Mouse (Mus musculus): ENCODE measurements at regions not wholly inside any gene's neighbourhood (a gene's known extent, or its start where the extent isn't known, plus 50 kb on each side); places are given as distances from the start of the nearest gene placed in this dataset.

GRCm38 (mm10) chr13:32554601-32555000 is 216.1 kb upstream of the Gmds start:
- Histone ChIP-seq H3K9ac (ENCODE audit: low read length) (no peak overlapping the region), H3K27ac (ENCODE audit: low read depth, low read length) (no peak overlapping the region), H3K9me3 (replicated peaks; ENCODE audit: control insufficient read depth, low read length) (no peaks in the 10 kb centered on the region), H3K4me1 (ENCODE audit: control insufficient read depth, insufficient read depth, low read length) (no peaks in the 10 kb centered on the region), H3K27me3 (replicated peaks; ENCODE audit: control insufficient read depth, insufficient read depth, low read length) (no peaks in the 10 kb centered on the region), H3K36me3 (ENCODE audit: control insufficient read depth, insufficient read depth, low read length) (no peaks in the 10 kb centered on the region), H3K4me2 (ENCODE audit: low read length) (no peak overlapping the region), H3K4me3 (ENCODE audit: low read depth, low read length) (no peak overlapping the region)
- ATAC-seq (no peak), DNase-seq (ENCODE audit: low spot score) (no peak)
- WGBS = 88% methylated on average over 3 of the region's 3 CpGs

GRCm38 (mm10) chr13:32553136-32553535 is 214.6 kb upstream of the Gmds start:
- Histone ChIP-seq H3K4me2 (ENCODE audit: low read length) (no peak overlapping the region), H3K9me3 (replicated peaks; ENCODE audit: control insufficient read depth, low read length) (no peaks in the 10 kb centered on the region), H3K4me3 (ENCODE audit: low read depth, low read length) (no peak overlapping the region), H3K4me1 (ENCODE audit: control insufficient read depth, insufficient read depth, low read length) (no peaks in the 10 kb centered on the region), H3K27me3 (replicated peaks; ENCODE audit: control insufficient read depth, insufficient read depth, low read length) (no peaks in the 10 kb centered on the region), H3K9ac (ENCODE audit: low read length) (no peak overlapping the region), H3K27ac (ENCODE audit: low read depth, low read length) (no peak overlapping the region), H3K36me3 (ENCODE audit: control insufficient read depth, insufficient read depth, low read length) (no peaks in the 10 kb centered on the region)
- DNase-seq (ENCODE audit: low spot score) (no peak), ATAC-seq (no peak)
- 82% methylated on average over 4 of the region's 4 CpGs for WGBS

GRCm38 (mm10) chr13:32550113-32550512 is 211.6 kb upstream of the Gmds start:
- H3K27me3 ChIP-seq (replicated peaks; ENCODE audit: control insufficient read depth, insufficient read depth, low read length) = no peaks in the 10 kb centered on the region
- H3K36me3 ChIP-seq (ENCODE audit: control insufficient read depth, insufficient read depth, low read length) = no peaks in the 10 kb centered on the region
- no peak for DNase-seq (ENCODE audit: low spot score)
- no peak overlapping the region for H3K9ac ChIP-seq (ENCODE audit: low read length)
- no peak overlapping the region for H3K4me2 ChIP-seq (ENCODE audit: low read length)
- ATAC-seq = no peak
- H3K4me3 ChIP-seq (ENCODE audit: low read depth, low read length) = no peak overlapping the region
- WGBS = 86% methylated on average over 3 of the region's 3 CpGs
- H3K27ac ChIP-seq (ENCODE audit: low read depth, low read length) = no peak overlapping the region
- H3K9me3 ChIP-seq (replicated peaks; ENCODE audit: control insufficient read depth, low read length) = no peaks in the 10 kb centered on the region
- H3K4me1 ChIP-seq (ENCODE audit: control insufficient read depth, insufficient read depth, low read length) = no peaks in the 10 kb centered on the region

GRCm38 (mm10) chr13:32547126-32547525 is 208.6 kb upstream of the Gmds start:
- Histone ChIP-seq H3K9me3 (replicated peaks; ENCODE audit: control insufficient read depth, low read length) (no peaks in the 10 kb centered on the region), H3K36me3 (ENCODE audit: control insufficient read depth, insufficient read depth, low read length) (no peaks in the 10 kb centered on the region), H3K4me1 (ENCODE audit: control insufficient read depth, insufficient read depth, low read length) (no peaks in the 10 kb centered on the region), H3K27ac (ENCODE audit: low read depth, low read length) (no peak overlapping the region), H3K9ac (ENCODE audit: low read length) (no peak overlapping the region), H3K27me3 (replicated peaks; ENCODE audit: control insufficient read depth, insufficient read depth, low read length) (no peaks in the 10 kb centered on the region), H3K4me3 (ENCODE audit: low read depth, low read length) (no peak overlapping the region), H3K4me2 (ENCODE audit: low read length) (no peak overlapping the region)
- WGBS = 74% methylated on average over 7 of the region's 7 CpGs
- ATAC-seq = no peak
- no peak for DNase-seq (ENCODE audit: low spot score)

GRCm38 (mm10) chr13:32544986-32545740 is 206.6 kb upstream of the Gmds start:
- Histone ChIP-seq H3K9me3 (replicated peaks; ENCODE audit: control insufficient read depth, low read length) (no peaks in the 10 kb centered on the region), H3K4me3 (ENCODE audit: low read depth, low read length) (no peak overlapping the region), H3K4me1 (ENCODE audit: control insufficient read depth, insufficient read depth, low read length) (no peaks in the 10 kb centered on the region), H3K4me2 (ENCODE audit: low read length) (no peak overlapping the region), H3K27ac (ENCODE audit: low read depth, low read length) (no peak overlapping the region), H3K36me3 (ENCODE audit: control insufficient read depth, insufficient read depth, low read length) (no peaks in the 10 kb centered on the region), H3K27me3 (replicated peaks; ENCODE audit: control insufficient read depth, insufficient read depth, low read length) (no peaks in the 10 kb centered on the region), H3K9ac (ENCODE audit: low read length) (no peak overlapping the region)
- ATAC-seq (no peak), DNase-seq (ENCODE audit: low spot score) (no peak)
- WGBS = 73% methylated on average over 7 of the region's 7 CpGs

GRCm38 (mm10) chr13:32541611-32542010 is 203.1 kb upstream of the Gmds start:
- no peaks in the 10 kb centered on the region for H3K9me3 ChIP-seq (replicated peaks; ENCODE audit: control insufficient read depth, low read length)
- H3K4me2 ChIP-seq (ENCODE audit: low read length) = no peak overlapping the region
- H3K4me1 ChIP-seq (ENCODE audit: control insufficient read depth, insufficient read depth, low read length) = no peaks in the 10 kb centered on the region
- H3K27me3 ChIP-seq (replicated peaks; ENCODE audit: control insufficient read depth, insufficient read depth, low read length) = no peaks in the 10 kb centered on the region
- ATAC-seq (no peak), DNase-seq (ENCODE audit: low spot score) (no peak)
- H3K9ac ChIP-seq (ENCODE audit: low read length) = no peak overlapping the region
- H3K36me3 ChIP-seq (ENCODE audit: control insufficient read depth, insufficient read depth, low read length) = no peaks in the 10 kb centered on the region
- H3K27ac ChIP-seq (ENCODE audit: low read depth, low read length) = no peak overlapping the region
- H3K4me3 ChIP-seq (ENCODE audit: low read depth, low read length) = no peak overlapping the region
- whole genome bisulfite sequencing = 97% methylated on average over 1 of the region's 1 CpGs

GRCm38 (mm10) chr13:32536241-32536640 is 197.7 kb upstream of the Gmds start:
- 96% methylated on average over 4 of the region's 4 CpGs for WGBS
- Histone ChIP-seq H3K27me3 (replicated peaks; ENCODE audit: control insufficient read depth, insufficient read depth, low read length) (no peaks in the 10 kb centered on the region), H3K9me3 (replicated peaks; ENCODE audit: control insufficient read depth, low read length) (no peaks in the 10 kb centered on the region), H3K4me2 (ENCODE audit: low read length) (no peak overlapping the region), H3K4me3 (ENCODE audit: low read depth, low read length) (no peak overlapping the region), H3K36me3 (ENCODE audit: control insufficient read depth, insufficient read depth, low read length) (no peaks in the 10 kb centered on the region), H3K9ac (ENCODE audit: low read length) (no peak overlapping the region), H3K4me1 (ENCODE audit: control insufficient read depth, insufficient read depth, low read length) (no peaks in the 10 kb centered on the region), H3K27ac (ENCODE audit: low read depth, low read length) (no peak overlapping the region)
- no peak for ATAC-seq
- DNase-seq (ENCODE audit: low spot score) = no peak

- H3K4me1 ChIP-seq (ENCODE audit: control insufficient read depth, insufficient read depth, low read length) = no peaks in the 10 kb centered on the region
- H3K4me3 ChIP-seq (ENCODE audit: low read depth, low read length) = no peak overlapping the region
- WGBS = over 99% methylated on average over 4 of the region's 4 CpGs
Observed at GRCm38 (mm10) chr13:32535602-32536001, 197.1 kb upstream of the Gmds start.

GRCm38 (mm10) chr13:32530926-32531512 is 192.5 kb upstream of the Gmds start:
- DNase-seq (ENCODE audit: low spot score) (peak; percentile 75), ATAC-seq (peak; percentile 90)
- Histone ChIP-seq H3K27me3 (replicated peaks; ENCODE audit: control insufficient read depth, insufficient read depth, low read length) (no peaks in the 10 kb centered on the region), H3K9me3 (replicated peaks; ENCODE audit: control insufficient read depth, low read length) (no peaks in the 10 kb centered on the region), H3K4me1 (ENCODE audit: control insufficient read depth, insufficient read depth, low read length) (no peaks in the 10 kb centered on the region), H3K36me3 (ENCODE audit: control insufficient read depth, insufficient read depth, low read length) (no peaks in the 10 kb centered on the region), H3K9ac (ENCODE audit: low read length) (no peak overlapping the region), H3K27ac (ENCODE audit: low read depth, low read length) (no peak overlapping the region), H3K4me3 (ENCODE audit: low read depth, low read length) (no peak overlapping the region), H3K4me2 (ENCODE audit: low read length) (no peak overlapping the region)
- 50% methylated on average over 3 of the region's 3 CpGs for whole genome bisulfite sequencing

More at GRCm38 (mm10) chr13:32535602-32536001, 197.1 kb upstream of the Gmds start:
- Histone ChIP-seq H3K4me2 (ENCODE audit: low read length) (no peak overlapping the region), H3K27me3 (replicated peaks; ENCODE audit: control insufficient read depth, insufficient read depth, low read length) (no peaks in the 10 kb centered on the region), H3K27ac (ENCODE audit: low read depth, low read length) (no peak overlapping the region), H3K9me3 (replicated peaks; ENCODE audit: control insufficient read depth, low read length) (no peaks in the 10 kb centered on the region), H3K36me3 (ENCODE audit: control insufficient read depth, insufficient read depth, low read length) (no peaks in the 10 kb centered on the region), H3K9ac (ENCODE audit: low read length) (no peak overlapping the region)
- DNase-seq (ENCODE audit: low spot score) (no peak), ATAC-seq (no peak)
